Mouse (Mus musculus): ENCODE measurements around the gene Mpp4. TPM values are rescaled to one million over a fixed set of nuclear protein-coding genes. Genes with fewer than 3 reads are reported as not detected.

The Mpp4 gene
- polyA plus RNA-seq, 1 experiment from 2014 or later = 0.27 TPM

- no peak for ATAC-seq
- H3K9me3 ChIP-seq (replicated peaks) = no peaks in the 10 kb centered on the region
- 15% methylated on average over 5 of the region's 5 CpGs for WGBS
- peaks cover 22% of the 10 kb centered on the region; the same call in 1 of the 2 replicates for H3K4me1 ChIP-seq
- no peak overlapping the region for H3K27ac ChIP-seq
- no peak overlapping the region for H3K9ac ChIP-seq
- H3K27me3 ChIP-seq = no peaks in the 10 kb centered on the region
- H3K4me3 ChIP-seq = no peak overlapping the region
- H3K36me3 ChIP-seq (ENCODE audit: poor library complexity, severe bottlenecking) = peaks cover 40% of the 10 kb centered on the region
- H3K4me2 ChIP-seq = no peak overlapping the region
Measured at GRCm38 (mm10) chr1:59163918-59164317, 729 bp upstream of the Mpp4 start.

- Histone ChIP-seq H3K4me3 (no peak overlapping the region), H3K36me3 (ENCODE audit: poor library complexity, severe bottlenecking) (peaks cover 29% of the 10 kb centered on the region), H3K4me2 (no peak overlapping the region), H3K9me3 (replicated peaks) (no peaks in the 10 kb centered on the region), H3K27ac (no peak overlapping the region), H3K9ac (no peak overlapping the region), H3K4me1 (peaks cover 22% of the 10 kb centered on the region; the same call in 1 of the 2 replicates), H3K27me3 (no peaks in the 10 kb centered on the region)
- WGBS = 19% methylated on average over 8 of the region's 8 CpGs
- no peak for ATAC-seq
Measured at GRCm38 (mm10) chr1:59162309-59163024, 722 bp downstream of the Mpp4 start.

- no peak overlapping the region for H3K27ac ChIP-seq
- H3K9me3 ChIP-seq (replicated peaks) = no peaks in the 10 kb centered on the region
- WGBS = 70% methylated on average over 6 of the region's 6 CpGs
- no peak for ATAC-seq
- H3K36me3 ChIP-seq (ENCODE audit: poor library complexity, severe bottlenecking) = peaks cover 18% of the 10 kb centered on the region
- H3K4me1 ChIP-seq = peaks cover 22% of the 10 kb centered on the region; the same call in 1 of the 2 replicates
- H3K27me3 ChIP-seq = no peaks in the 10 kb centered on the region
- no peak overlapping the region for H3K4me3 ChIP-seq
- no peak overlapping the region for H3K9ac ChIP-seq
- no peak overlapping the region for H3K4me2 ChIP-seq
Measured at GRCm38 (mm10) chr1:59161396-59161795, 1.8 kb downstream of the Mpp4 start.

GRCm38 (mm10) chr1:59160871-59161270 is 2.3 kb downstream of the Mpp4 start:
- WGBS = 79% methylated on average over 6 of the region's 6 CpGs
- no peak for ATAC-seq

GRCm38 (mm10) chr1:59159136-59159535 is 4.1 kb downstream of the Mpp4 start:
- no peak overlapping the region for H3K4me2 ChIP-seq
- H3K9me3 ChIP-seq (replicated peaks) = no peaks in the 10 kb centered on the region
- H3K4me1 ChIP-seq = peaks cover 20% of the 10 kb centered on the region; the same call in 1 of the 2 replicates
- no peak overlapping the region for H3K27ac ChIP-seq
- peaks cover 12% of the 10 kb centered on the region for H3K36me3 ChIP-seq (ENCODE audit: poor library complexity, severe bottlenecking)
- no peaks in the 10 kb centered on the region for H3K27me3 ChIP-seq
- H3K4me3 ChIP-seq = no peak overlapping the region
- H3K9ac ChIP-seq = no peak overlapping the region
- no peak for ATAC-seq
- WGBS = 86% methylated on average over 3 of the region's 3 CpGs

More at GRCm38 (mm10) chr1:59160871-59161270, 2.3 kb downstream of the Mpp4 start:
- no peak overlapping the region for H3K4me2 ChIP-seq
- H3K4me3 ChIP-seq = no peak overlapping the region
- no peak overlapping the region for H3K9ac ChIP-seq
- no peaks in the 10 kb centered on the region for H3K9me3 ChIP-seq (replicated peaks)
- H3K27ac ChIP-seq = no peak overlapping the region
- H3K27me3 ChIP-seq = no peaks in the 10 kb centered on the region
- H3K4me1 ChIP-seq = peaks cover 22% of the 10 kb centered on the region; the same call in 1 of the 2 replicates
- peaks cover 13% of the 10 kb centered on the region for H3K36me3 ChIP-seq (ENCODE audit: poor library complexity, severe bottlenecking)

- Histone ChIP-seq H3K27ac (no peak overlapping the region), H3K36me3 (ENCODE audit: poor library complexity, severe bottlenecking) (peaks cover 7% of the 10 kb centered on the region), H3K9ac (no peak overlapping the region), H3K9me3 (replicated peaks) (no peaks in the 10 kb centered on the region), H3K4me3 (no peak overlapping the region), H3K27me3 (no peaks in the 10 kb centered on the region), H3K4me1 (peaks cover 14% of the 10 kb centered on the region; the same call in 1 of the 2 replicates), H3K4me2 (no peak overlapping the region)
- ATAC-seq = no peak
- WGBS = 88% methylated on average over 7 of the region's 7 CpGs
Measured at GRCm38 (mm10) chr1:59158498-59158897, 4.7 kb downstream of the Mpp4 start.

- no peaks in the 10 kb centered on the region for H3K9me3 ChIP-seq (replicated peaks)
- H3K4me1 ChIP-seq = 0 out of 2 replicates have a peak, but pooled peaks cover 7% of the 10 kb centered on the region
- H3K36me3 ChIP-seq (ENCODE audit: poor library complexity, severe bottlenecking) = peaks cover under 1% of the 10 kb centered on the region; the same call in 1 of the 2 replicates
- H3K27ac ChIP-seq = no peak overlapping the region
- H3K9ac ChIP-seq = no peak overlapping the region
- ATAC-seq = no peak
- no peak overlapping the region for H3K4me2 ChIP-seq
- H3K4me3 ChIP-seq = no peak overlapping the region
- WGBS = 85% methylated on average over 4 of the region's 4 CpGs
- H3K27me3 ChIP-seq = no peaks in the 10 kb centered on the region
Measured at GRCm38 (mm10) chr1:59157846-59158245, 5.3 kb downstream of the Mpp4 start.

GRCm38 (mm10) chr1:59152346-59152745 is 10.8 kb downstream of the Mpp4 start:
- Histone ChIP-seq H3K4me3 (no peak overlapping the region), H3K4me1 (no peaks in the 10 kb centered on the region), H3K27ac (no peak overlapping the region), H3K9me3 (replicated peaks) (no peaks in the 10 kb centered on the region), H3K4me2 (no peak overlapping the region), H3K27me3 (no peaks in the 10 kb centered on the region), H3K36me3 (ENCODE audit: poor library complexity, severe bottlenecking) (no peaks in the 10 kb centered on the region), H3K9ac (no peak overlapping the region)
- no peak for ATAC-seq
- WGBS = 79% methylated on average over 4 of the region's 4 CpGs

- H3K4me3 ChIP-seq = no peak overlapping the region
- no peaks in the 10 kb centered on the region for H3K4me1 ChIP-seq
- H3K27me3 ChIP-seq = no peaks in the 10 kb centered on the region
- no peaks in the 10 kb centered on the region for H3K9me3 ChIP-seq (replicated peaks)
- ATAC-seq = no peak
- H3K27ac ChIP-seq = no peak overlapping the region
- no peak overlapping the region for H3K9ac ChIP-seq
- WGBS = 83% methylated on average over 5 of the region's 5 CpGs
- no peaks in the 10 kb centered on the region for H3K36me3 ChIP-seq (ENCODE audit: poor library complexity, severe bottlenecking)
- no peak overlapping the region for H3K4me2 ChIP-seq
Measured at GRCm38 (mm10) chr1:59150542-59150941, 12.6 kb downstream of the Mpp4 start.

- Histone ChIP-seq H3K4me3 (no peak overlapping the region), H3K9me3 (replicated peaks) (no peaks in the 10 kb centered on the region), H3K27me3 (no peaks in the 10 kb centered on the region), H3K4me2 (no peak overlapping the region), H3K27ac (no peak overlapping the region), H3K4me1 (no peaks in the 10 kb centered on the region), H3K36me3 (ENCODE audit: poor library complexity, severe bottlenecking) (no peaks in the 10 kb centered on the region), H3K9ac (no peak overlapping the region)
- 79% methylated on average over 10 of the region's 10 CpGs for WGBS
- no peak for ATAC-seq
Measured at GRCm38 (mm10) chr1:59144543-59144942, 18.6 kb downstream of the Mpp4 start.

GRCm38 (mm10) chr1:59142809-59143208 is 20.4 kb downstream of the Mpp4 start:
- H3K4me3 ChIP-seq = no peak overlapping the region
- ATAC-seq = no peak

GRCm38 (mm10) chr1:59134419-59134818 is 28.8 kb downstream of the Mpp4 start:
- no peak for ATAC-seq
- Histone ChIP-seq H3K36me3 (ENCODE audit: poor library complexity, severe bottlenecking) (no peaks in the 10 kb centered on the region), H3K4me1 (no peaks in the 10 kb centered on the region), H3K27ac (no peak overlapping the region), H3K4me3 (no peak overlapping the region), H3K9me3 (replicated peaks) (no peaks in the 10 kb centered on the region), H3K4me2 (no peak overlapping the region), H3K27me3 (no peaks in the 10 kb centered on the region), H3K9ac (no peak overlapping the region)
- 82% methylated on average over 5 of the region's 5 CpGs for WGBS

More at GRCm38 (mm10) chr1:59142809-59143208, 20.4 kb downstream of the Mpp4 start:
- no peaks in the 10 kb centered on the region for H3K36me3 ChIP-seq (ENCODE audit: poor library complexity, severe bottlenecking)
- no peaks in the 10 kb centered on the region for H3K4me1 ChIP-seq
- no peak overlapping the region for H3K4me2 ChIP-seq
- H3K9ac ChIP-seq = no peak overlapping the region
- H3K9me3 ChIP-seq (replicated peaks) = no peaks in the 10 kb centered on the region
- H3K27me3 ChIP-seq = no peaks in the 10 kb centered on the region
- H3K27ac ChIP-seq = no peak overlapping the region

GRCm38 (mm10) chr1:59128879-59129278 is 34.3 kb downstream of the Mpp4 start:
- no peak overlapping the region for H3K4me2 ChIP-seq
- no peak overlapping the region for H3K27ac ChIP-seq
- WGBS = 87% methylated on average over 7 of the region's 7 CpGs
- no peak overlapping the region for H3K9ac ChIP-seq
- no peaks in the 10 kb centered on the region for H3K36me3 ChIP-seq (ENCODE audit: poor library complexity, severe bottlenecking)
- no peaks in the 10 kb centered on the region for H3K27me3 ChIP-seq
- H3K4me3 ChIP-seq = no peak overlapping the region
- ATAC-seq = no peak
- no peaks in the 10 kb centered on the region for H3K4me1 ChIP-seq
- no peaks in the 10 kb centered on the region for H3K9me3 ChIP-seq (replicated peaks)

Measured in forebrain, embryonic 13.5 days (tissue).